Mouse (Mus musculus): ENCODE measurements around the gene Nfrkb. TPM values are rescaled to one million over a fixed set of nuclear protein-coding genes. Genes with fewer than 3 reads are reported as not detected.

The Nfrkb gene
- polyA plus RNA-seq, 1 experiment: 27.7 TPM

GRCm38 (mm10) chr9:31387206-31387605 lies 1.2 kb downstream of the Nfrkb start:
- DNase-seq: no peak
- 87% methylated on average over 5 of the region's 5 CpGs for WGBS
- Histone ChIP-seq H3K4me3 (replicated peaks; ENCODE audit: insufficient read depth, low read depth, low read length) (peak overlapping the region; percentile 71), H3K4me1 (ENCODE audit: control insufficient read depth, insufficient read depth, low read length) (peaks cover 4% of the 10 kb centered on the region), H3K27me3 (ENCODE audit: control insufficient read depth, insufficient read depth, low read length) (no peaks in the 10 kb centered on the region), H3K27ac (ENCODE audit: insufficient read depth, low read length) (no peak overlapping the region)
- no peak for TF ChIP-seq POLR2A (IDR thresholded peaks at IDR 0.05; ENCODE audit: borderline replicate concordance, insufficient read depth, low read length)
- no peak for TF ChIP-seq CTCF (IDR thresholded peaks at IDR 0.05; ENCODE audit: borderline replicate concordance, insufficient read depth, low read depth, low read length)

GRCm38 (mm10) chr9:31400441-31400840 lies 14.4 kb downstream of the Nfrkb start:
- no peak overlapping the region for H3K27ac ChIP-seq (ENCODE audit: insufficient read depth, low read length)
- no peaks in the 10 kb centered on the region for H3K4me1 ChIP-seq (ENCODE audit: control insufficient read depth, insufficient read depth, low read length)
- no peaks in the 10 kb centered on the region for H3K27me3 ChIP-seq (ENCODE audit: control insufficient read depth, insufficient read depth, low read length)
- TF ChIP-seq POLR2A (IDR thresholded peaks at IDR 0.05; ENCODE audit: borderline replicate concordance, insufficient read depth, low read length) (no peak), CTCF (IDR thresholded peaks at IDR 0.05; ENCODE audit: borderline replicate concordance, insufficient read depth, low read depth, low read length) (peak; percentile 72)
- no peak overlapping the region for H3K4me3 ChIP-seq (replicated peaks; ENCODE audit: insufficient read depth, low read depth, low read length)
- 43% methylated on average over 4 of the region's 4 CpGs for WGBS
- peak; percentile 41 to 64 for DNase-seq

DNA sequence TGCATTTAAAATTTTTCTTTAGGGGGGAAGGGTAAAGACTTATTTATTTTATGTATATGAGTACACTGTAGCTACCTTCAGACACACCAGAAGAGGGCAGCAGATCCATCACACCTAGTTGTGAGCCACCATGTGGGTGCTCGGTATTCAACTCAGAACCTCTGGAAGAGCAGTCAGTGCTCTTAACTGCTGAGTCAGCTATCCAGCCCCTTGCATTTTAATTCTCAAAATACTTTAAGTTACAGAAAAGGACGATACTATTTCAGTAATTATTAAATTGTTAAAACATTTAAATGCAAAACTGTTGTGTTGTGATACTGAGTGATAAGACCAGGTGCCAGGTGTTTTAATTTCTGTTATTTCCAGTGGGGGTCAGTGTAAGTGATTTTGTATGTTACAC lies 18.3 kb downstream of the Nfrkb start:
- DNase-seq: no peak
- 85% methylated on average over 2 of the region's 2 CpGs for WGBS
- no peak overlapping the region for H3K27ac ChIP-seq (ENCODE audit: insufficient read depth, low read length)
- TF ChIP-seq CTCF (IDR thresholded peaks at IDR 0.05; ENCODE audit: borderline replicate concordance, insufficient read depth, low read depth, low read length) (no peak), POLR2A (IDR thresholded peaks at IDR 0.05; ENCODE audit: borderline replicate concordance, insufficient read depth, low read length) (no peak)
- H3K27me3 ChIP-seq (ENCODE audit: control insufficient read depth, insufficient read depth, low read length): no peaks in the 10 kb centered on the region
- H3K4me3 ChIP-seq (replicated peaks; ENCODE audit: insufficient read depth, low read depth, low read length): no peak overlapping the region
- H3K4me1 ChIP-seq (ENCODE audit: control insufficient read depth, insufficient read depth, low read length): no peaks in the 10 kb centered on the region

- H3K27ac ChIP-seq (ENCODE audit: insufficient read depth, low read length): no peak overlapping the region
- no peaks in the 10 kb centered on the region for H3K4me1 ChIP-seq (ENCODE audit: control insufficient read depth, insufficient read depth, low read length)
- DNase-seq: no peak
- H3K4me3 ChIP-seq (replicated peaks; ENCODE audit: insufficient read depth, low read depth, low read length): no peak overlapping the region
- TF ChIP-seq CTCF (IDR thresholded peaks at IDR 0.05; ENCODE audit: borderline replicate concordance, insufficient read depth, low read depth, low read length) (peak; percentile 33; the same call in 1 of the 2 replicates), POLR2A (IDR thresholded peaks at IDR 0.05; ENCODE audit: borderline replicate concordance, insufficient read depth, low read length) (no peak)
- H3K27me3 ChIP-seq (ENCODE audit: control insufficient read depth, insufficient read depth, low read length): no peaks in the 10 kb centered on the region
- WGBS: 67% methylated on average over 6 of the region's 6 CpGs
These were observed 19.2 kb downstream of the Nfrkb start for GRCm38 (mm10) chr9:31405217-31405616.

- 94% methylated on average over 4 of the region's 4 CpGs for WGBS
- no peaks in the 10 kb centered on the region for H3K27me3 ChIP-seq (ENCODE audit: control insufficient read depth, insufficient read depth, low read length)
- no peaks in the 10 kb centered on the region for H3K4me1 ChIP-seq (ENCODE audit: control insufficient read depth, insufficient read depth, low read length)
- no peak for DNase-seq
- TF ChIP-seq POLR2A (IDR thresholded peaks at IDR 0.05; ENCODE audit: borderline replicate concordance, insufficient read depth, low read length): no peak
- no peak for TF ChIP-seq CTCF (IDR thresholded peaks at IDR 0.05; ENCODE audit: borderline replicate concordance, insufficient read depth, low read depth, low read length)
- no peak overlapping the region for H3K4me3 ChIP-seq (replicated peaks; ENCODE audit: insufficient read depth, low read depth, low read length)
- H3K27ac ChIP-seq (ENCODE audit: insufficient read depth, low read length): no peak overlapping the region
These were observed 26.2 kb downstream of the Nfrkb start for GRCm38 (mm10) chr9:31412165-31412564.

- TF ChIP-seq CTCF (IDR thresholded peaks at IDR 0.05; ENCODE audit: borderline replicate concordance, insufficient read depth, low read depth, low read length) (no peak), POLR2A (IDR thresholded peaks at IDR 0.05; ENCODE audit: borderline replicate concordance, insufficient read depth, low read length) (no peak)
- Histone ChIP-seq H3K27me3 (ENCODE audit: control insufficient read depth, insufficient read depth, low read length) (no peaks in the 10 kb centered on the region), H3K27ac (ENCODE audit: insufficient read depth, low read length) (no peak overlapping the region), H3K4me3 (replicated peaks; ENCODE audit: insufficient read depth, low read depth, low read length) (no peak overlapping the region), H3K4me1 (ENCODE audit: control insufficient read depth, insufficient read depth, low read length) (no peaks in the 10 kb centered on the region)
- WGBS: 92% methylated on average over 1 of the region's 1 CpGs
- no peak for DNase-seq
These were observed 32.8 kb downstream of the Nfrkb start for GRCm38 (mm10) chr9:31418821-31419220.

GRCm38 (mm10) chr9:31422143-31422542 lies 36.2 kb downstream of the Nfrkb start:
- TF ChIP-seq CTCF (IDR thresholded peaks at IDR 0.05; ENCODE audit: borderline replicate concordance, insufficient read depth, low read depth, low read length) (no peak), POLR2A (IDR thresholded peaks at IDR 0.05; ENCODE audit: borderline replicate concordance, insufficient read depth, low read length) (no peak)
- Histone ChIP-seq H3K27ac (ENCODE audit: insufficient read depth, low read length) (no peak overlapping the region), H3K4me3 (replicated peaks; ENCODE audit: insufficient read depth, low read depth, low read length) (no peak overlapping the region), H3K4me1 (ENCODE audit: control insufficient read depth, insufficient read depth, low read length) (no peaks in the 10 kb centered on the region), H3K27me3 (ENCODE audit: control insufficient read depth, insufficient read depth, low read length) (no peaks in the 10 kb centered on the region)
- 90% methylated on average over 5 of the region's 5 CpGs for WGBS
- no peak for DNase-seq

DNA sequence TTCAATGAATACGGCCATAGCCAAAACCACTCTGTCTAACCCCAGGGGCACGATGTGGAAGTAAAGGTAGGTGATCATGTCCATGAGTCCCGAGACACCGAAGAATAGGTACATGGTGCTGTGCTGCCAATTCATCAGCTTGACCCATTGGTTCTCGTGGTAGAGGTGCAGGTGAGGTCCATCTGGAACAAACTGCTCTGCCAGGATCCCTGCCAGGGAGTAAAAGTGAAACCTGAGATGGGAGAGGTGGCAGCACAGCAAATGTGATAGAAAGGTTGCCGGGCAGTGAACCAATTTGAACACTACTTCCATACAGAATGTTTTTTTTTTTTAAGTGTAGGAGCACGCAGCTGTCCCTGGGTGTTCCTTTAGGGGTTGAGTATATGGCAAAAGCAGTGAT lies 43.0 kb downstream of the Nfrkb start:
- DNase-seq: no peak
- Histone ChIP-seq H3K4me1 (ENCODE audit: control insufficient read depth, insufficient read depth, low read length) (no peaks in the 10 kb centered on the region), H3K4me3 (replicated peaks; ENCODE audit: insufficient read depth, low read depth, low read length) (no peak overlapping the region), H3K27ac (ENCODE audit: insufficient read depth, low read length) (no peak overlapping the region), H3K27me3 (ENCODE audit: control insufficient read depth, insufficient read depth, low read length) (no peaks in the 10 kb centered on the region)
- 37% methylated on average over 7 of the region's 7 CpGs for WGBS
- TF ChIP-seq POLR2A (IDR thresholded peaks at IDR 0.05; ENCODE audit: borderline replicate concordance, insufficient read depth, low read length): no peak
- no peak for TF ChIP-seq CTCF (IDR thresholded peaks at IDR 0.05; ENCODE audit: borderline replicate concordance, insufficient read depth, low read depth, low read length)

Measured in cerebellum, adult 2 months (tissue).